Mouse (Mus musculus): Measurements from ENCODE around the gene Fuca1. TPM values are rescaled to one million over a fixed set of nuclear protein-coding genes. Genes with fewer than 3 reads are reported as not detected.

The Fuca1 gene
- total and polyA plus RNA-seq, 3 experiments: 32.6 to 77.6 (median 66.5) TPM

- Histone ChIP-seq H3K27me3 (replicated peaks) (no peaks in the 10 kb centered on the region), H3K27ac (ENCODE audit: insufficient read depth, low read depth) (no peak overlapping the region), H3K4me3 (replicated peaks in 1 of 3; ENCODE audit: low read depth in 2 of 3, low read length in 2 of 3, poor library complexity in 1 of 3) (no peak overlapping the region), H3K9ac (ENCODE audit: insufficient read depth, low read depth) (no peak overlapping the region), H3K36me3 (replicated peaks in 1 of 2; ENCODE audit: control insufficient read depth in 1 of 2, insufficient read depth in 1 of 2, low read length in 1 of 2) (peaks cover 12 to 44% of the 10 kb centered on the region in 2 experiments), H3K79me2 (replicated peaks; ENCODE audit: control insufficient read depth, extremely low read depth, insufficient read depth, poor library complexity, severe bottlenecking) (no peaks in the 10 kb centered on the region), H3K4me2 (ENCODE audit: insufficient read depth, low read depth, poor library complexity, severe bottlenecking) (peak overlapping the region; percentile 6; the same call in 1 of the 2 replicates), H3K9me3 (replicated peaks; ENCODE audit: low read length) (peaks cover 11% of the 10 kb centered on the region), H3K4me1 (ENCODE audit: control insufficient read depth in 1 of 2, insufficient read depth in 2 of 2) (peaks cover 3 to 23% of the 10 kb centered on the region in 2 experiments; a peak in 3 of 4 replicates)
- dilution Hi-C loops (cut with MboI; ENCODE audit: extremely low pct_ligation_motif_present, extremely low pct_unique_long_range_greater_than_20kb, low sequenced_read_pairs): no loop called here
- in situ Hi-C loops (cut with MboI; ENCODE audit: low pct_ligation_motif_present, low pct_unique_long_range_greater_than_20kb, low sequenced_read_pairs): loop anchor here (10.0 kb wide), 1 partner anchor 63 kb away; no protein-coding TSS in a partner anchor
- DNase-seq (ENCODE audit: extremely low read depth): peak; percentile 16
- no peak for TF ChIP-seq GABPA (IDR thresholded peaks at IDR 0.05; ENCODE audit: insufficient replicate concordance, low read depth, low read length)
- TF ChIP-seq RCOR1 (conservative IDR thresholded peaks at IDR 0.05; ENCODE audit: low read depth, low read length): no peak
- no peak for TF ChIP-seq POLR2AphosphoS2 (IDR thresholded peaks at IDR 0.05; ENCODE audit: low read depth, low read length)
Measured at GRCm38 (mm10) chr4:135948142-135948541, 27.6 kb downstream of the Fuca1 start.

- TF ChIP-seq ZMIZ1 (IDR thresholded peaks at IDR 0.05; ENCODE audit: low read depth, low read length) (no peak), MYC (IDR thresholded peaks at IDR 0.05; ENCODE audit: low read depth, low read length) (no peak), CTCF (conservative IDR thresholded peaks at IDR 0.05 in 1 of 2, IDR thresholded peaks at IDR 0.05 in 1 of 2; ENCODE audit: low read depth in 2 of 2, low read length in 2 of 2) (no peak), RAD21 (IDR thresholded peaks at IDR 0.05; ENCODE audit: low read depth, low read length) (no peak), BHLHE40 (IDR thresholded peaks at IDR 0.05; ENCODE audit: low read depth, low read length) (no peak), EP300 (IDR thresholded peaks at IDR 0.05; ENCODE audit: low read length) (no peak), PAX5 (IDR thresholded peaks at IDR 0.05; ENCODE audit: low read length) (no peak), E2F4 (IDR thresholded peaks at IDR 0.05; ENCODE audit: insufficient replicate concordance, low read depth, low read length) (no peak), KAT2A (IDR thresholded peaks at IDR 0.05; ENCODE audit: insufficient replicate concordance, low read length) (no peak), JUND (conservative IDR thresholded peaks at IDR 0.05; ENCODE audit: low read depth, low read length) (no peak), RCOR1 (conservative IDR thresholded peaks at IDR 0.05; ENCODE audit: low read depth, low read length) (no peak), JUN (IDR thresholded peaks at IDR 0.05; ENCODE audit: insufficient read depth, low read depth, low read length) (no peak), IRF4 (IDR thresholded peaks at IDR 0.05; ENCODE audit: low read depth, low read length) (no peak), UBTF (IDR thresholded peaks at IDR 0.05; ENCODE audit: low read depth, low read length) (no peak), MEF2A (IDR thresholded peaks at IDR 0.05; ENCODE audit: borderline replicate concordance, low read depth, low read length) (no peak), NELFE (IDR thresholded peaks at IDR 0.05; ENCODE audit: low read depth, low read length) (no peak), HCFC1 (IDR thresholded peaks at IDR 0.05; ENCODE audit: low read depth, low read length) (no peak), ZKSCAN1 (IDR thresholded peaks at IDR 0.05; ENCODE audit: borderline replicate concordance, low read depth, low read length) (no peak)
- in situ Hi-C loops (cut with MboI; ENCODE audit: low pct_ligation_motif_present, low pct_unique_long_range_greater_than_20kb, low sequenced_read_pairs) (loop anchor here (10.0 kb wide), 1 partner anchor 65 kb away; no protein-coding TSS in a partner anchor), dilution Hi-C loops (cut with MboI; ENCODE audit: extremely low pct_ligation_motif_present, extremely low pct_unique_long_range_greater_than_20kb, low sequenced_read_pairs) (no loop called here)
- Histone ChIP-seq H3K4me2 (ENCODE audit: insufficient read depth, low read depth, poor library complexity, severe bottlenecking) (no peak overlapping the region), H3K9me3 (replicated peaks; ENCODE audit: low read length) (peaks cover 11% of the 10 kb centered on the region), H3K27me3 (replicated peaks) (no peaks in the 10 kb centered on the region), H3K27ac (ENCODE audit: insufficient read depth, low read depth) (no peak overlapping the region), H3K36me3 (replicated peaks in 1 of 2; ENCODE audit: control insufficient read depth in 1 of 2, insufficient read depth in 1 of 2, low read length in 1 of 2) (peaks cover 15 to 43% of the 10 kb centered on the region in 2 experiments), H3K4me1 (ENCODE audit: control insufficient read depth in 1 of 2, insufficient read depth in 2 of 2) (peaks cover 3 to 23% of the 10 kb centered on the region in 2 experiments; a peak in 3 of 4 replicates), H3K4me3 (replicated peaks in 1 of 3; ENCODE audit: low read depth in 2 of 3, low read length in 2 of 3, poor library complexity in 1 of 3) (no peak overlapping the region), H3K79me2 (replicated peaks; ENCODE audit: control insufficient read depth, extremely low read depth, insufficient read depth, poor library complexity, severe bottlenecking) (no peaks in the 10 kb centered on the region), H3K9ac (ENCODE audit: insufficient read depth, low read depth) (no peak overlapping the region)
- DNase-seq (ENCODE audit: extremely low read depth): no peak
Measured at GRCm38 (mm10) chr4:135949475-135949874, 28.9 kb downstream of the Fuca1 start.

Data from CH12.LX (cell line).